Mouse (Mus musculus) left cerebral cortex, adult 11 months (tissue): Measurements from ENCODE around the gene Hnrnpa2b1.
"Not testable (repeated sequence)": the region's sequence is repeated elsewhere in the genome, so short reads cannot be mapped to it uniquely, and the experiment has no call there.

Experiments used
- DNase-seq: peaks from one replicate; pipeline ENCODE4 v3.0.0; 2022; ENCODE audit warnings: low spot score

Gene Hnrnpa2b1

GRCm38 (mm10) chr6:51469715-51470310 lies at the start of gene Hnrnpa2b1:
TSS of gene Hnrnpa2b1 (minus strand) at chr6:51469894.
- peak; percentile 98 for DNase-seq

- no peak for DNase-seq
These were observed 45.2 kb upstream of the Hnrnpa2b1 start for GRCm38 (mm10) chr6:51514860-51515259.

GRCm38 (mm10) chr6:51513745-51514144 lies 44.1 kb upstream of the Hnrnpa2b1 start:
- no peak for DNase-seq

- DNase-seq = no peak
These were observed 41.3 kb upstream of the Hnrnpa2b1 start for GRCm38 (mm10) chr6:51510946-51511345.

GRCm38 (mm10) chr6:51510094-51510493 lies 40.4 kb upstream of the Hnrnpa2b1 start:
- DNase-seq = no peak

- DNase-seq = peak; percentile 57
These were observed 39.3 kb upstream of the Hnrnpa2b1 start for GRCm38 (mm10) chr6:51508750-51509648.

GRCm38 (mm10) chr6:51507556-51507955 lies 37.9 kb upstream of the Hnrnpa2b1 start:
- DNase-seq = no peak

- DNase-seq = no peak
These were observed 36.0 kb upstream of the Hnrnpa2b1 start for GRCm38 (mm10) chr6:51505671-51506070.

GRCm38 (mm10) chr6:51497321-51498111 lies 27.8 kb upstream of the Hnrnpa2b1 start:
- DNase-seq = no peak

GRCm38 (mm10) chr6:51489787-51490186 lies 20.1 kb upstream of the Hnrnpa2b1 start:
- no peak for DNase-seq

GRCm38 (mm10) chr6:51486731-51487130 lies 17.0 kb upstream of the Hnrnpa2b1 start:
- DNase-seq = no peak

- no peak for DNase-seq
These were observed 16.5 kb upstream of the Hnrnpa2b1 start for GRCm38 (mm10) chr6:51486076-51486710.

GRCm38 (mm10) chr6:51485646-51486045 lies 16.0 kb upstream of the Hnrnpa2b1 start:
- DNase-seq = no peak

- not testable (repeated sequence) for DNase-seq
These were observed 14.9 kb upstream of the Hnrnpa2b1 start for GRCm38 (mm10) chr6:51484556-51484955.

- DNase-seq = no peak
These were observed 14.2 kb upstream of the Hnrnpa2b1 start for GRCm38 (mm10) chr6:51483861-51484260.

- DNase-seq = no peak
These were observed 11.9 kb upstream of the Hnrnpa2b1 start for GRCm38 (mm10) chr6:51481548-51481947.

- no peak for DNase-seq
These were observed 9.5 kb upstream of the Hnrnpa2b1 start for GRCm38 (mm10) chr6:51479136-51479731.

- DNase-seq = no peak
These were observed 2.5 kb upstream of the Hnrnpa2b1 start for GRCm38 (mm10) chr6:51472213-51472612.

- no peak for DNase-seq
These were observed 2.1 kb upstream of the Hnrnpa2b1 start for GRCm38 (mm10) chr6:51471782-51472181.

GRCm38 (mm10) chr6:51471179-51471505 lies 1.4 kb upstream of the Hnrnpa2b1 start:
- no peak for DNase-seq

GRCm38 (mm10) chr6:51470311-51471178 lies 851 bp upstream of the Hnrnpa2b1 start, which contains the start of gene Cbx3:
TSS of gene Cbx3 (plus strand) at chr6:51470360.
- peak; percentile 70 for DNase-seq
